Mouse (Mus musculus): ENCODE measurements around the gene Armc8.

Armc8 gene

GRCm38 (mm10) chr9:99447323-99447722 lies 121.4 kb downstream of the Armc8 start:
- DNase-seq (ENCODE audit: low spot score in 2 of 2), result no peak

GRCm38 (mm10) chr9:99446259-99446658 lies 122.4 kb downstream of the Armc8 start:
- no peak for DNase-seq (ENCODE audit: low spot score in 2 of 2)

- DNase-seq (ENCODE audit: low spot score in 2 of 2), result no peak
Measured at GRCm38 (mm10) chr9:99444590-99445178, 124.0 kb downstream of the Armc8 start.

GRCm38 (mm10) chr9:99441647-99442433 lies 126.9 kb downstream of the Armc8 start:
- no peak for DNase-seq (ENCODE audit: low spot score in 2 of 2)

GRCm38 (mm10) chr9:99440941-99441340 lies 127.8 kb downstream of the Armc8 start:
- DNase-seq (ENCODE audit: low spot score in 2 of 2), result no peak

GRCm38 (mm10) chr9:99439064-99439463 lies 129.6 kb downstream of the Armc8 start:
- no peak for DNase-seq (ENCODE audit: low spot score in 2 of 2)

GRCm38 (mm10) chr9:99437781-99438565 lies 130.7 kb downstream of the Armc8 start:
- DNase-seq (ENCODE audit: low spot score in 2 of 2), result no peak

- DNase-seq (ENCODE audit: low spot score in 2 of 2), result no peak
Measured at GRCm38 (mm10) chr9:99437031-99437764, 131.5 kb downstream of the Armc8 start, which contains the start of gene Mras. Gene Mras, minus strand, starts transcription at chr9:99437381.

GRCm38 (mm10) chr9:99436182-99437030 lies 132.3 kb downstream of the Armc8 start:
- peak; percentile 54 to 78 for DNase-seq (ENCODE audit: low spot score in 2 of 2)

GRCm38 (mm10) chr9:99435619-99436181 lies 133.0 kb downstream of the Armc8 start:
- DNase-seq (ENCODE audit: low spot score in 2 of 2), result peak; percentile 57 to 63

GRCm38 (mm10) chr9:99434892-99435618 lies 133.6 kb downstream of the Armc8 start:
- DNase-seq (ENCODE audit: low spot score in 2 of 2), result no peak

GRCm38 (mm10) chr9:99432478-99432877 lies 136.2 kb downstream of the Armc8 start:
- DNase-seq (ENCODE audit: low spot score in 2 of 2), result no peak

GRCm38 (mm10) chr9:99431963-99432362 lies 136.7 kb downstream of the Armc8 start:
- no peak for DNase-seq (ENCODE audit: low spot score in 2 of 2)

GRCm38 (mm10) chr9:99431346-99431745 lies 137.4 kb downstream of the Armc8 start:
- no peak for DNase-seq (ENCODE audit: low spot score in 2 of 2)

GRCm38 (mm10) chr9:99430806-99431205 lies 137.9 kb downstream of the Armc8 start:
- DNase-seq (ENCODE audit: low spot score in 2 of 2), result no peak

GRCm38 (mm10) chr9:99429845-99430244 lies 138.9 kb downstream of the Armc8 start:
- DNase-seq (ENCODE audit: low spot score in 2 of 2), result no peak

GRCm38 (mm10) chr9:99428601-99429331 lies 139.9 kb downstream of the Armc8 start:
- DNase-seq (ENCODE audit: low spot score in 2 of 2), result no peak

All from frontal cortex, postnatal 10 days (tissue).